Mouse (Mus musculus) embryonic fibroblast, embryonic 13.5 days (primary cell): ENCODE measurements around the gene Dhx37. TPM values are rescaled to one million over a fixed set of nuclear protein-coding genes. Genes with fewer than 3 reads are reported as not detected.

ENCODE experiments used
- H3K27ac ChIP-seq: 2 replicates; pipeline ENCODE4 v1.5.1; 2012; ENCODE audit warnings: low read length, control low read depth, inconsistent platforms; ENCODE audit not compliant: insufficient read depth
- H3K4me1 ChIP-seq: 2 replicates; pipeline ENCODE4 v1.6.1; 2011; ENCODE audit warnings: low read length; ENCODE audit not compliant: control insufficient read depth, insufficient read depth
- H3K4me3 ChIP-seq: 2 replicates; pipeline ENCODE4 v1.5.1; 2011; ENCODE audit warnings: mild to moderate bottlenecking, control low read depth, low read length; ENCODE audit not compliant: insufficient read depth
- CTCF ChIP-seq: IDR thresholded peaks from 2 replicates; pipeline ENCODE4 v1.5.1; 2011; ENCODE audit warnings: mild to moderate bottlenecking, control low read depth, low read length, moderate library complexity, borderline replicate concordance; ENCODE audit not compliant: insufficient read depth
- POLR2A ChIP-seq: IDR thresholded peaks from 2 replicates; pipeline ENCODE4 v1.6.1; 2011; ENCODE audit warnings: low read depth, mild to moderate bottlenecking, control low read depth, low read length, moderate library complexity
- polyA plus RNA-seq: library from polyadenylated mRNA; stranded (reverse); fragments of >200 nt; gene quantifications from 2 replicates; pipeline ENCODE4 v1.2.4, GENCODE M21; 2011; ENCODE audit warnings: low read depth; ENCODE audit not compliant: missing spikeins, insufficient read length

Gene Dhx37
- polyA plus RNA-seq, 1 experiment, result 18.6 TPM

DNA sequence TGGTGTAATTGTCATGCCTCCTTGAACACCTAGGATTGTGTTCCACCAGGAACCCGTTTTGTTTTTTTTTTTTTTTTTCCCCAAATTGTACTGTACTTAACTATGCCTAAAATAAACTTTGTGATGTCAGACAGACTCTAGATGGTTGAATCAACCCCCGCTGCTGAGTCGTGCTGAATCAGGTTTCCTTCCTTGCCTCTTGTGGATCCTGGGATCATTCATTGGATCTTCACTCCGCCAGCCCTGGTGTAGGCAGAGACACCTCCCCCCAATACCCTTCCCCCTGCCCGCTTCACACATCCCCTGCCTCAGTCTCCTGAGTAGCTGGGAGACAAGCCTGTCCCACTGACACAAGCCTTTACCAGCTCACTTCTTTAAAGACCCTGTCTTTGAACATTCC, 15.4 kb upstream of the Dhx37 start:
- Histone ChIP-seq H3K4me1 (peaks cover 7% of the 10 kb centered on the region; the same call in 1 of the 2 replicates), H3K4me3 (no peak overlapping the region), H3K27ac (peak overlapping the region; percentile 32; the same call in 1 of the 2 replicates)
- TF ChIP-seq POLR2A (no peak), CTCF (no peak)

DNA sequence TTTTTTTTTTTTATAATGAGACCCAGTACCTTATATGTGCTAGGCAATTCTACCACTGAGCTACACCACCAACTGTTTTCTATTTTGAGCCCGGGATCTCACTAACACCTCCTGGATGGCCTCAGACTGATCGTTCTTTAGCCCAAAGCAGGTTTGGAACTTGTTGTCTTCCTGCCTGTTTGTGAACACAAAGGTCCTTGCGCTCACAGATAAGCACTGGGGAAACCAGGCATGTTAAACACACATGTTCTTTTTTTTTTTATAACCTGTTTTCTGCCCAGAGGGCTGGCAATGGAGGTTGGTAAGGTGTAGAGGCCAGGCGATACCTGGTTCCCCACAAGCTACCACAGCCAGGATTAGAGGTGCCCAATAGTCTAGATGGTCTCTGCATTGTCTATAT, 14.7 kb upstream of the Dhx37 start:
- TF ChIP-seq CTCF (no peak), POLR2A (no peak)
- peak overlapping the region; percentile 5; the same call in 1 of the 2 replicates for H3K27ac ChIP-seq
- H3K4me3 ChIP-seq, result no peak overlapping the region
- H3K4me1 ChIP-seq, result peaks cover 7% of the 10 kb centered on the region; the same call in 1 of the 2 replicates

- TF ChIP-seq POLR2A (no peak), CTCF (no peak)
- no peak overlapping the region for H3K27ac ChIP-seq
- H3K4me3 ChIP-seq, result no peak overlapping the region
- H3K4me1 ChIP-seq, result peaks cover 7% of the 10 kb centered on the region; the same call in 1 of the 2 replicates
Observed at GRCm38 (mm10) chr5:125448026-125448425, 14.1 kb upstream of the Dhx37 start.

DNA sequence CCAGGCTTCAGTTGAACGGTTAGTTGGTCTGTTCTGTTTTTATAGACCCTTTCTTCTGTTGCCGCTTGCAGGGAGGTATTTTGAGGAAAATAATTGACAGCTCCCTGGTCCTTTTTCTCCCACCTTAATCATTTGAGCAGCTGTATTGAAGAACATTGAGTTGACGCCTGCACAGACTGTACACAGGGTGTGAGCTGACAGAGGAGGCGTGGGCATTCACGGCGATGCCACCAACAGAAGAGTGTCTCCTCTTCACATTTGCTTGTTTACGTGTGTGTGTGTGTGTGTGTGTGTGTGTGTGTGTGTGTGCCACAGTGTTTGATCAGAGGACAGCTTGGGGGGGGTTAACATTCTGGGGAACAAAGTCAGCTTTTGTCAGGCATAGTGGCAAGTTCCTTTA, 12.4 kb upstream of the Dhx37 start:
- peaks cover 7% of the 10 kb centered on the region; the same call in 1 of the 2 replicates for H3K4me1 ChIP-seq
- H3K4me3 ChIP-seq, result no peak overlapping the region
- TF ChIP-seq CTCF (no peak), POLR2A (no peak)
- no peak overlapping the region for H3K27ac ChIP-seq

GRCm38 (mm10) chr5:125444554-125444953, 10.6 kb upstream of the Dhx37 start:
- H3K27ac ChIP-seq, result no peak overlapping the region
- TF ChIP-seq POLR2A, result no peak
- H3K4me3 ChIP-seq, result no peak overlapping the region
- peaks cover 7% of the 10 kb centered on the region; the same call in 1 of the 2 replicates for H3K4me1 ChIP-seq

GRCm38 (mm10) chr5:125443915-125444314, 10.0 kb upstream of the Dhx37 start:
- Histone ChIP-seq H3K27ac (no peak overlapping the region), H3K4me3 (no peak overlapping the region), H3K4me1 (peaks cover 5% of the 10 kb centered on the region; the same call in 1 of the 2 replicates)
- TF ChIP-seq CTCF (no peak), POLR2A (no peak)

- Histone ChIP-seq H3K4me3 (no peak overlapping the region), H3K4me1 (no peaks in the 10 kb centered on the region; the same call in 1 of the 2 replicates), H3K27ac (no peak overlapping the region)
- TF ChIP-seq CTCF (no peak), POLR2A (no peak)
Observed at GRCm38 (mm10) chr5:125443335-125443734, 9.4 kb upstream of the Dhx37 start.

DNA sequence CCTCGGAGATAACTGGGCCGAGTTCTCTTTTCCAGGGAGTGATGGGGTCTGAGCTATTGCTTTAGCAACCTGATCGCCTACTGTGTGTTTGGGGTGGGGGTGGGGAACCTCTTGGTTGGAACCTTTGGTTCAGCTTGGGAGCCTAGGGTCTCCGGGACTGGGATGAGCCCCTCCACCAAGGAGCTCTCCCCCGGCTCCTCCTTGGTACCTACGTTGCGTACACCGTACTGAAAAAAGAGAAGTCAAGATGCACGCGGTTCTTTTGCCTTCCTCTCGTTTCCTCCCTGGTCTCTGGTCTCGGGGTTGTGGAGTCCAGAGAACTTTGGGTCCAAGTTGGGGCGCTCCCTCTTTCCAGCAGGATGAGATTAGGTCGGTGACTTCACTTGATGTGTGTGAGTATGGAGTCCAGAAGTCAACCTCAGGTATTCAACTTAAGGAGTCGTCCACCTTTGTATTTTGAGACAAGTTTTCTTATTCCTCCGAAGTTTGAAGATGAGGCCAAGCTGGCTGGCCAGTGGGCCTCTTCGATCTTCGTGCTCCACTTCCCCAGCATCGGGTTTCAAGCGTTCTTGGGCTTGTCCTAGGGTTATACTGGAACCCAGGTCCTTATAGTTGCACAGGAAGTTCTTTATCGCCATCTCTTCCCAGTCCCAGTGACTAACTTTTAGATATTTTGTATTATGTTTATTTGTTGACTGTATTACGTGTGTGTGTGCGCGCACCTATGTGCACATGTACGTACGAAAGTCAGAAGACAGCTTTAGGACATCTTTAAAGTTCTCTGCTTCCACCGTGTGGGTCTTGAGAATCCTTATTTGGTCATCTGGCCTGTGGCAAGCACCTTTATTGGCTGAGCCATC, 8.4 kb upstream of the Dhx37 start:
- no peak for TF ChIP-seq POLR2A
- TF ChIP-seq CTCF, result no peak
- peak overlapping the region; percentile 98 for H3K4me3 ChIP-seq
- no peaks in the 10 kb centered on the region; the same call in 1 of the 2 replicates for H3K4me1 ChIP-seq
- H3K27ac ChIP-seq, result no peak overlapping the region

DNA sequence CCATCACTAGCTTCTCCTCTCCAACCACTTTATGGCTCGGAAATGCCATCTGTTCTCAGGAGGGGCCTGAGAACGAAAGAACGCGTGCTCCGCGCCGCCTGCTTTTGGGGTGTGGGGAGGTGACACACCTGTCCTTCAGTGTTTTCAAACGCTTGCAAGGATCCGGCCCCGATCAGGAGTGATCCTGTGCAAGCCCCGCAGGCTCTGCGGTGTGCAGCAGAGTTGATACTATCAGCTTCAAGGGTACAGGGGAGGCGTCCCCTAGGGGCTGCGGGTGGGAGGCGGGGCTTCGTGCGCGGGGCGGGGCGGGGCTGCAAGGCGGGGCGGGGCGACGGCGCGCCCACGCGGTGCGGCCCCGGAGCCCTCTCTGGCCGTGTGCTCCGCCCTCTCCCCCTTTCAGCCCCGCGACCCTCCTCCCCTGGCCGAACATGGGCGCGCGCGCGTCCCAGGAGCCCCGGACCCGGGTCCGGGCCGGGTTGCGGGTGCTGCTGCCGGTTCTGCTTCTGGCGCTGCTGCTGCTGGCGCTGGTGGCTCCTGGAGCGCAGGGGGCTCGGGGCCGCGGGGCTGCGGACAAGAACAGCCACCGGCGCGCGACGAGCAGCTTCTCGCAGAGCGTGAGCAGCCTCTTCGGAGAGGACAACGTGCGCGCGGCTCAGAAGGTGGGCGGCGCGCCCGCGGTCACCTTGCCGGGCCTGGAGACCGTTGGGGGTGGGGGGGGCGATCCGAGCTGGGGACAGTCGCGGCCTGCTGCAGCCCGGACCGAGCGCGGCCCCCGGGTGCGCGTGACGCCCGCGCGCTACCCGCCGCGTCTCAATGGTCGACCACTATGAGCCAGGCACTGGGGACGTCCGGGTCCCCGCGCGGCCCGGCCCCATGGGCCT, 7.6 kb upstream of the Dhx37 start, which contains the start of gene Bri3bp:
Bri3bp (plus strand) TSS at position 335 of the 881 bp plus-strand sequence.
- Histone ChIP-seq H3K27ac (no peak within 1 kb of the TSS), H3K4me1 (no peaks in the 10 kb centered on the region; the same call in 1 of the 2 replicates), H3K4me3 (peak within 1 kb of the TSS; percentile 98)
- TF ChIP-seq CTCF (no peak), POLR2A (0 out of 2 replicates have a peak, but pooled peaks have one; percentile 45)
